Mouse (Mus musculus): Measurements from ENCODE around the gene Cdc25a. TPM values are rescaled to one million over a fixed set of nuclear protein-coding genes. Genes with fewer than 3 reads are reported as not detected.

Gene Cdc25a
- 15.1 and 15.7 TPM in 2 replicates for polyA plus RNA-seq (2014; fragmentation: Nextera tagmentation; extraction: Ambion mirVana)

- peak within 1 kb of the TSS; percentile 76 for H3K4me2 ChIP-seq (ENCODE audit: low read length)
- 7% methylated on average over 33 of the region's 33 CpGs for WGBS
- H3K27ac ChIP-seq (ENCODE audit: low read depth, low read length), result peak within 1 kb of the TSS; percentile 81
Observed at GRCm38 (mm10) chr9:109874797-109875691, at the start of gene Cdc25a. TSS of gene Cdc25a (plus strand) at chr9:109875579.

GRCm38 (mm10) chr9:109825739-109826138 is 49.6 kb upstream of the Cdc25a start:
- DNase-seq (ENCODE audit: low spot score), result no peak
- no peak overlapping the region for H3K27ac ChIP-seq (ENCODE audit: low read depth, low read length)
- H3K36me3 ChIP-seq (ENCODE audit: control insufficient read depth, insufficient read depth, low read length), result no peaks in the 10 kb centered on the region
- no peaks in the 10 kb centered on the region for H3K9me3 ChIP-seq (replicated peaks; ENCODE audit: control insufficient read depth, low read length)
- H3K27me3 ChIP-seq (replicated peaks; ENCODE audit: control insufficient read depth, insufficient read depth, low read length), result no peaks in the 10 kb centered on the region
- H3K9ac ChIP-seq (ENCODE audit: low read length), result no peak overlapping the region
- WGBS, result 80% methylated on average over 4 of the region's 4 CpGs
- no peaks in the 10 kb centered on the region for H3K4me1 ChIP-seq (ENCODE audit: control insufficient read depth, insufficient read depth, low read length)
- ATAC-seq, result no peak
- H3K4me3 ChIP-seq (ENCODE audit: low read depth, low read length), result no peak overlapping the region
- no peak overlapping the region for H3K4me2 ChIP-seq (ENCODE audit: low read length)

More at GRCm38 (mm10) chr9:109874797-109875691, at the start of gene Cdc25a:
- peaks cover 11% of the 10 kb centered on the region; the same call in 1 of the 2 replicates for H3K4me1 ChIP-seq (ENCODE audit: control insufficient read depth, insufficient read depth, low read length)
- H3K9me3 ChIP-seq (replicated peaks; ENCODE audit: control insufficient read depth, low read length), result no peaks in the 10 kb centered on the region
- no peaks in the 10 kb centered on the region for H3K27me3 ChIP-seq (replicated peaks; ENCODE audit: control insufficient read depth, insufficient read depth, low read length)
- peaks cover 20% of the 10 kb centered on the region for H3K36me3 ChIP-seq (ENCODE audit: control insufficient read depth, insufficient read depth, low read length)
- peak within 1 kb of the TSS; percentile 95 for H3K4me3 ChIP-seq (ENCODE audit: low read depth, low read length)
- DNase-seq (ENCODE audit: low spot score) (peak; percentile 99), ATAC-seq (peak; percentile 95)
- H3K9ac ChIP-seq (ENCODE audit: low read length), result peak within 1 kb of the TSS; percentile 97

- no peak overlapping the region for H3K27ac ChIP-seq (ENCODE audit: low read depth, low read length)
- DNase-seq (ENCODE audit: low spot score) (no peak), ATAC-seq (no peak)
- H3K4me3 ChIP-seq (ENCODE audit: low read depth, low read length), result no peak overlapping the region
- H3K27me3 ChIP-seq (replicated peaks; ENCODE audit: control insufficient read depth, insufficient read depth, low read length), result no peaks in the 10 kb centered on the region
- no peaks in the 10 kb centered on the region for H3K9me3 ChIP-seq (replicated peaks; ENCODE audit: control insufficient read depth, low read length)
- no peaks in the 10 kb centered on the region for H3K36me3 ChIP-seq (ENCODE audit: control insufficient read depth, insufficient read depth, low read length)
- H3K9ac ChIP-seq (ENCODE audit: low read length), result no peak overlapping the region
- no peaks in the 10 kb centered on the region for H3K4me1 ChIP-seq (ENCODE audit: control insufficient read depth, insufficient read depth, low read length)
- H3K4me2 ChIP-seq (ENCODE audit: low read length), result no peak overlapping the region
- 76% methylated on average over 5 of the region's 5 CpGs for WGBS
Observed at GRCm38 (mm10) chr9:109826181-109826580, 49.2 kb upstream of the Cdc25a start.

GRCm38 (mm10) chr9:109832391-109833087 is 42.8 kb upstream of the Cdc25a start, which contains the start of gene Nme6:
TSS of gene Nme6 (plus strand) at chr9:109832749.
- Histone ChIP-seq H3K4me1 (ENCODE audit: control insufficient read depth, insufficient read depth, low read length) (no peaks in the 10 kb centered on the region), H3K36me3 (ENCODE audit: control insufficient read depth, insufficient read depth, low read length) (peaks cover 13% of the 10 kb centered on the region; the same call in 1 of the 2 replicates), H3K9me3 (replicated peaks; ENCODE audit: control insufficient read depth, low read length) (no peaks in the 10 kb centered on the region), H3K4me3 (ENCODE audit: low read depth, low read length) (peak within 1 kb of the TSS; percentile 48), H3K4me2 (ENCODE audit: low read length) (peak within 1 kb of the TSS; percentile 65), H3K27ac (ENCODE audit: low read depth, low read length) (peak within 1 kb of the TSS; percentile 56), H3K27me3 (replicated peaks; ENCODE audit: control insufficient read depth, insufficient read depth, low read length) (no peaks in the 10 kb centered on the region), H3K9ac (ENCODE audit: low read length) (peak within 1 kb of the TSS; percentile 58)
- DNase-seq (ENCODE audit: low spot score) (peak; percentile 90), ATAC-seq (peak; percentile 98)
- under 1% methylated on average over 32 of the region's 32 CpGs for WGBS

- Histone ChIP-seq H3K4me3 (ENCODE audit: low read depth, low read length) (peak overlapping the region; percentile 48), H3K36me3 (ENCODE audit: control insufficient read depth, insufficient read depth, low read length) (peaks cover 16% of the 10 kb centered on the region; the same call in 1 of the 2 replicates), H3K9ac (ENCODE audit: low read length) (peak overlapping the region; percentile 58), H3K9me3 (replicated peaks; ENCODE audit: control insufficient read depth, low read length) (no peaks in the 10 kb centered on the region), H3K27me3 (replicated peaks; ENCODE audit: control insufficient read depth, insufficient read depth, low read length) (no peaks in the 10 kb centered on the region), H3K27ac (ENCODE audit: low read depth, low read length) (no peak overlapping the region), H3K4me2 (ENCODE audit: low read length) (peak overlapping the region; percentile 65), H3K4me1 (ENCODE audit: control insufficient read depth, insufficient read depth, low read length) (no peaks in the 10 kb centered on the region)
- DNase-seq (ENCODE audit: low spot score), result no peak
- ATAC-seq, result peak; percentile 53; the same call in 1 of the 2 replicates
- WGBS, result 9% methylated on average over 6 of the region's 6 CpGs
Observed at GRCm38 (mm10) chr9:109833088-109833412, 42.3 kb upstream of the Cdc25a start.

GRCm38 (mm10) chr9:109849312-109849758 is 26.0 kb upstream of the Cdc25a start, which contains the start of gene Camp:
TSS of gene Camp (minus strand) at chr9:109849617.
- DNase-seq (ENCODE audit: low spot score) (peak; percentile 37), ATAC-seq (no peak)
- Histone ChIP-seq H3K4me1 (ENCODE audit: control insufficient read depth, insufficient read depth, low read length) (no peaks in the 10 kb centered on the region), H3K9ac (ENCODE audit: low read length) (no peak within 1 kb of the TSS), H3K36me3 (ENCODE audit: control insufficient read depth, insufficient read depth, low read length) (peaks cover 1% of the 10 kb centered on the region), H3K27me3 (replicated peaks; ENCODE audit: control insufficient read depth, insufficient read depth, low read length) (no peaks in the 10 kb centered on the region), H3K4me3 (ENCODE audit: low read depth, low read length) (no peak within 1 kb of the TSS), H3K9me3 (replicated peaks; ENCODE audit: control insufficient read depth, low read length) (no peaks in the 10 kb centered on the region), H3K4me2 (ENCODE audit: low read length) (no peak within 1 kb of the TSS), H3K27ac (ENCODE audit: low read depth, low read length) (no peak within 1 kb of the TSS)
- 83% methylated on average over 6 of the region's 6 CpGs for WGBS

- H3K36me3 ChIP-seq (ENCODE audit: control insufficient read depth, insufficient read depth, low read length), result no peaks in the 10 kb centered on the region
- no peaks in the 10 kb centered on the region for H3K27me3 ChIP-seq (replicated peaks; ENCODE audit: control insufficient read depth, insufficient read depth, low read length)
- no peaks in the 10 kb centered on the region for H3K4me1 ChIP-seq (ENCODE audit: control insufficient read depth, insufficient read depth, low read length)
- ATAC-seq, result no peak
- DNase-seq (ENCODE audit: low spot score), result no peak
- no peak overlapping the region for H3K4me3 ChIP-seq (ENCODE audit: low read depth, low read length)
- no peak overlapping the region for H3K27ac ChIP-seq (ENCODE audit: low read depth, low read length)
- H3K9ac ChIP-seq (ENCODE audit: low read length), result no peak overlapping the region
- no peaks in the 10 kb centered on the region for H3K9me3 ChIP-seq (replicated peaks; ENCODE audit: control insufficient read depth, low read length)
- WGBS, result 87% methylated on average over 5 of the region's 5 CpGs
- H3K4me2 ChIP-seq (ENCODE audit: low read length), result no peak overlapping the region
Observed at GRCm38 (mm10) chr9:109850099-109850498, 25.3 kb upstream of the Cdc25a start.

- ATAC-seq, result no peak
Observed at GRCm38 (mm10) chr9:109854341-109854740, 21.0 kb upstream of the Cdc25a start.

More at GRCm38 (mm10) chr9:109854341-109854740, 21.0 kb upstream of the Cdc25a start:
- Histone ChIP-seq H3K27ac (ENCODE audit: low read depth, low read length) (no peak overlapping the region), H3K9ac (ENCODE audit: low read length) (no peak overlapping the region), H3K4me3 (ENCODE audit: low read depth, low read length) (no peak overlapping the region), H3K27me3 (replicated peaks; ENCODE audit: control insufficient read depth, insufficient read depth, low read length) (no peaks in the 10 kb centered on the region), H3K36me3 (ENCODE audit: control insufficient read depth, insufficient read depth, low read length) (no peaks in the 10 kb centered on the region), H3K4me2 (ENCODE audit: low read length) (no peak overlapping the region), H3K4me1 (ENCODE audit: control insufficient read depth, insufficient read depth, low read length) (no peaks in the 10 kb centered on the region), H3K9me3 (replicated peaks; ENCODE audit: control insufficient read depth, low read length) (no peaks in the 10 kb centered on the region)
- WGBS, result 87% methylated on average over 2 of the region's 2 CpGs
- no peak for DNase-seq (ENCODE audit: low spot score)
